Mouse (Mus musculus) CH12.LX (cell line): ENCODE results near the gene Gm20388. TPM values are rescaled to one million over a fixed set of nuclear protein-coding genes. Genes with fewer than 3 reads are reported as not detected.

ENCODE experiments used
- DNase-seq: peaks from one replicate; pipeline ENCODE4 v3.0.0-alpha.2; 2013; ENCODE audit errors: extremely low read depth
- H3K27ac ChIP-seq: 2 replicates; pipeline ENCODE4 v1.5.1; 2012; ENCODE audit warnings: low read depth, mild to moderate bottlenecking, control low read depth, moderate library complexity; ENCODE audit not compliant: insufficient read depth
- H3K27me3 ChIP-seq: replicated peaks from 2 replicates; pipeline ENCODE3; 2012; ENCODE audit warnings: inconsistent platforms
- H3K36me3 ChIP-seq, 2 experiments: replicated peaks in 1 of 2; 2 replicates each; pipeline versions ENCODE3 to v1.6.1; 2012; ENCODE audit warnings: inconsistent platforms in 1 of 2, low read length in 1 of 2, mild to moderate bottlenecking in 1 of 2, mixed read lengths in 1 of 2, moderate library complexity in 1 of 2; ENCODE audit not compliant: control insufficient read depth in 1 of 2, insufficient read depth in 1 of 2
- H3K4me1 ChIP-seq, 2 experiments: 2 replicates each; pipeline ENCODE4 v1.6.1; 2012; ENCODE audit warnings: inconsistent platforms in 1 of 2, moderate library complexity in 1 of 2; ENCODE audit not compliant: insufficient read depth in 2 of 2, control insufficient read depth in 1 of 2
- H3K4me2 ChIP-seq: 2 replicates; pipeline ENCODE4 v1.6.1; 2012; ENCODE audit warnings: low read depth, mild to moderate bottlenecking, control low read depth; ENCODE audit not compliant: poor library complexity, insufficient read depth, severe bottlenecking
- H3K4me3 ChIP-seq, 3 experiments: fragments of 150-350 bp in 1 of 3; sonication (generic) in 1 of 3; replicated peaks in 1 of 3; 2 replicates each; pipeline versions ENCODE3 to v1.5.1; 2011 to 2012; ENCODE audit warnings: low read depth in 2 of 3, low read length in 2 of 3, mild to moderate bottlenecking in 2 of 3, moderate library complexity in 2 of 3, control low read depth in 1 of 3, improper control_type of control experiment in 1 of 3, inconsistent platforms in 1 of 3, mixed read lengths in 1 of 3; ENCODE audit not compliant: poor library complexity in 1 of 3
- H3K79me2 ChIP-seq: replicated peaks from 2 replicates; pipeline ENCODE4 v1.6.1; 2012; ENCODE audit warnings: mild to moderate bottlenecking, moderate library complexity; ENCODE audit not compliant: control insufficient read depth, poor library complexity, insufficient read depth, severe bottlenecking; ENCODE audit errors: extremely low read depth
- H3K9ac ChIP-seq: 2 replicates; pipeline ENCODE4 v1.6.1; 2012; ENCODE audit warnings: low read depth, mild to moderate bottlenecking, control low read depth, moderate library complexity; ENCODE audit not compliant: insufficient read depth
- H3K9me3 ChIP-seq: replicated peaks from 2 replicates; pipeline ENCODE3; 2012; ENCODE audit warnings: low read length, inconsistent platforms, mixed read lengths
- BHLHE40 ChIP-seq: IDR thresholded peaks from 2 replicates; pipeline ENCODE4 v1.6.1; 2011; ENCODE audit warnings: mild to moderate bottlenecking, low read depth, low read length, improper control_type of control experiment
- CTCF ChIP-seq, 2 experiments: IDR thresholded peaks in 1 of 2; conservative IDR thresholded peaks in 1 of 2; 2 replicates each; pipeline ENCODE4 v1.5.1; 2011 to 2012; ENCODE audit warnings: low read depth in 2 of 2, low read length in 2 of 2, improper control_type of control experiment in 1 of 2, inconsistent platforms in 1 of 2, mild to moderate bottlenecking in 1 of 2, moderate library complexity in 1 of 2
- E2F4 ChIP-seq: IDR thresholded peaks from 2 replicates; pipeline ENCODE4 v1.6.1; 2011; ENCODE audit warnings: low read depth, low read length, improper control_type of control experiment; ENCODE audit not compliant: insufficient replicate concordance
- ELF1 ChIP-seq: IDR thresholded peaks from 2 replicates; pipeline ENCODE4 v1.6.1; 2014; ENCODE audit warnings: low read depth, mild to moderate bottlenecking, inconsistent platforms, low read length, improper control_type of control experiment
- EP300 ChIP-seq: IDR thresholded peaks from 2 replicates; pipeline ENCODE4 v1.6.1; 2011; ENCODE audit warnings: low read length, improper control_type of control experiment
- ETS1 ChIP-seq: conservative IDR thresholded peaks from 2 replicates; pipeline ENCODE4 v1.6.1; 2012; ENCODE audit warnings: low read depth, mild to moderate bottlenecking, inconsistent platforms, low read length, improper control_type of control experiment, moderate library complexity
- GABPA ChIP-seq: IDR thresholded peaks from 2 replicates; pipeline ENCODE4 v1.6.1; 2012; ENCODE audit warnings: low read depth, low read length, improper control_type of control experiment, inconsistent platforms; ENCODE audit not compliant: insufficient replicate concordance
- HCFC1 ChIP-seq: IDR thresholded peaks from 2 replicates; pipeline ENCODE4 v1.6.1; 2012; ENCODE audit warnings: low read depth, mild to moderate bottlenecking, inconsistent platforms, low read length, improper control_type of control experiment
- IRF4 ChIP-seq: IDR thresholded peaks from 2 replicates; pipeline ENCODE4 v1.6.1; 2014; ENCODE audit warnings: low read depth, mild to moderate bottlenecking, inconsistent platforms, low read length, improper control_type of control experiment
- JUND ChIP-seq: conservative IDR thresholded peaks from 2 replicates; pipeline ENCODE4 v1.6.1; 2011; ENCODE audit warnings: low read depth, low read length, improper control_type of control experiment
- KAT2A ChIP-seq: IDR thresholded peaks from 2 replicates; pipeline ENCODE4 v1.6.1; 2012; ENCODE audit warnings: low read length, improper control_type of control experiment, inconsistent platforms; ENCODE audit not compliant: insufficient replicate concordance
- MAFK ChIP-seq: IDR thresholded peaks from 2 replicates; pipeline ENCODE4 v1.6.1; 2011; ENCODE audit warnings: low read length, improper control_type of control experiment; ENCODE audit not compliant: insufficient replicate concordance
- MAX ChIP-seq: IDR thresholded peaks from 2 replicates; pipeline ENCODE4 v1.6.1; 2011; ENCODE audit warnings: low read length, improper control_type of control experiment
- MAZ ChIP-seq: IDR thresholded peaks from 2 replicates; pipeline ENCODE4 v1.6.1; 2012; ENCODE audit warnings: low read depth, mild to moderate bottlenecking, inconsistent platforms, low read length, improper control_type of control experiment, moderate library complexity
- MXI1 ChIP-seq: IDR thresholded peaks from 2 replicates; pipeline ENCODE4 v1.6.1; 2011; ENCODE audit warnings: mild to moderate bottlenecking, low read depth, low read length, improper control_type of control experiment
- MYC ChIP-seq: IDR thresholded peaks from 2 replicates; pipeline ENCODE4 v1.6.1; 2011; ENCODE audit warnings: low read depth, mild to moderate bottlenecking, improper control_type of control experiment, low read length
- NELFE ChIP-seq: IDR thresholded peaks from 2 replicates; pipeline ENCODE4 v1.6.1; 2011; ENCODE audit warnings: low read depth, low read length, improper control_type of control experiment
- NRF1 ChIP-seq: IDR thresholded peaks from 2 replicates; pipeline ENCODE4 v1.6.1; 2014; ENCODE audit warnings: low read depth, mild to moderate bottlenecking, inconsistent platforms, low read length, improper control_type of control experiment, moderate library complexity
- PAX5 ChIP-seq: IDR thresholded peaks from 2 replicates; pipeline ENCODE4 v1.6.1; 2012; ENCODE audit warnings: low read length, inconsistent platforms, mixed read lengths
- POLR2A ChIP-seq: IDR thresholded peaks from 2 replicates; pipeline ENCODE4 v1.6.1; 2011; ENCODE audit warnings: low read depth, mild to moderate bottlenecking, improper control_type of control experiment, low read length
- POLR2AphosphoS2 ChIP-seq: IDR thresholded peaks from 2 replicates; pipeline ENCODE4 v1.6.1; 2011; ENCODE audit warnings: low read depth, low read length, improper control_type of control experiment
- RAD21 ChIP-seq: IDR thresholded peaks from 2 replicates; pipeline ENCODE4 v1.6.1; 2011; ENCODE audit warnings: low read depth, mild to moderate bottlenecking, low read length, improper control_type of control experiment, moderate library complexity
- SIN3A ChIP-seq: IDR thresholded peaks from 2 replicates; pipeline ENCODE4 v1.6.1; 2012; ENCODE audit warnings: low read length, improper control_type of control experiment, inconsistent platforms
- SMC3 ChIP-seq: IDR thresholded peaks from 2 replicates; pipeline ENCODE4 v1.6.1; 2011; ENCODE audit warnings: low read depth, low read length, improper control_type of control experiment
- TBP ChIP-seq: conservative IDR thresholded peaks from 2 replicates; pipeline ENCODE4 v1.6.1; 2011; ENCODE audit warnings: low read depth, low read length, improper control_type of control experiment
- TCF12 ChIP-seq: IDR thresholded peaks from 2 replicates; pipeline ENCODE4 v1.6.1; 2014; ENCODE audit warnings: low read depth, mild to moderate bottlenecking, inconsistent platforms, low read length, improper control_type of control experiment
- UBTF ChIP-seq: IDR thresholded peaks from 2 replicates; pipeline ENCODE4 v1.6.1; 2012; ENCODE audit warnings: low read depth, mild to moderate bottlenecking, inconsistent platforms, low read length, improper control_type of control experiment, moderate library complexity
- USF1 ChIP-seq: IDR thresholded peaks from 2 replicates; pipeline ENCODE4 v1.6.1; 2014; ENCODE audit warnings: low read depth, mild to moderate bottlenecking, inconsistent platforms, low read length, improper control_type of control experiment
- USF2 ChIP-seq: conservative IDR thresholded peaks from 2 replicates; pipeline ENCODE4 v1.6.1; 2011; ENCODE audit warnings: low read depth, low read length, improper control_type of control experiment
- ZKSCAN1 ChIP-seq: IDR thresholded peaks from 2 replicates; pipeline ENCODE4 v1.6.1; 2012; ENCODE audit warnings: low read depth, inconsistent platforms, low read length, improper control_type of control experiment, borderline replicate concordance
- dilution Hi-C: fragments of 300-500 bp; cut with MboI; formaldehyde crosslinking; loops from 2 replicates; pipeline ENCODE4 v1.14.3; 2020; ENCODE audit warnings: low sequenced_read_pairs; ENCODE audit not compliant: extremely low pct_unique_long_range_greater_than_20kb, extremely low pct_ligation_motif_present
- in situ Hi-C: fragments of 300-500 bp; cut with MboI; formaldehyde crosslinking; loops from 3 replicates; pipeline ENCODE4 v1.14.3; 2019; ENCODE audit warnings: low sequenced_read_pairs, low pct_ligation_motif_present, low pct_unique_long_range_greater_than_20kb, mixed read lengths
- polyA plus RNA-seq: library from polyadenylated mRNA; unstranded; fragments of >175 nt; gene quantifications from 2 replicates; pipeline ENCODE4 v1.2.1, GENCODE M21; 2012; ENCODE audit warnings: low read depth; ENCODE audit not compliant: insufficient read length
- total RNA-seq, 2 experiments: library from RNA; depleted of rRNA; stranded (reverse); fragments of 300-350 nt in 1 of 2; fragments of >200 nt in 1 of 2; gene quantifications; 2 replicates each; pipeline ENCODE4 v1.2.3; 2012 to 2014

The Gm20388 gene
- total and polyA plus RNA-seq, 3 experiments, result 14.8 to 26.3 (median 22.2) TPM

DNA sequence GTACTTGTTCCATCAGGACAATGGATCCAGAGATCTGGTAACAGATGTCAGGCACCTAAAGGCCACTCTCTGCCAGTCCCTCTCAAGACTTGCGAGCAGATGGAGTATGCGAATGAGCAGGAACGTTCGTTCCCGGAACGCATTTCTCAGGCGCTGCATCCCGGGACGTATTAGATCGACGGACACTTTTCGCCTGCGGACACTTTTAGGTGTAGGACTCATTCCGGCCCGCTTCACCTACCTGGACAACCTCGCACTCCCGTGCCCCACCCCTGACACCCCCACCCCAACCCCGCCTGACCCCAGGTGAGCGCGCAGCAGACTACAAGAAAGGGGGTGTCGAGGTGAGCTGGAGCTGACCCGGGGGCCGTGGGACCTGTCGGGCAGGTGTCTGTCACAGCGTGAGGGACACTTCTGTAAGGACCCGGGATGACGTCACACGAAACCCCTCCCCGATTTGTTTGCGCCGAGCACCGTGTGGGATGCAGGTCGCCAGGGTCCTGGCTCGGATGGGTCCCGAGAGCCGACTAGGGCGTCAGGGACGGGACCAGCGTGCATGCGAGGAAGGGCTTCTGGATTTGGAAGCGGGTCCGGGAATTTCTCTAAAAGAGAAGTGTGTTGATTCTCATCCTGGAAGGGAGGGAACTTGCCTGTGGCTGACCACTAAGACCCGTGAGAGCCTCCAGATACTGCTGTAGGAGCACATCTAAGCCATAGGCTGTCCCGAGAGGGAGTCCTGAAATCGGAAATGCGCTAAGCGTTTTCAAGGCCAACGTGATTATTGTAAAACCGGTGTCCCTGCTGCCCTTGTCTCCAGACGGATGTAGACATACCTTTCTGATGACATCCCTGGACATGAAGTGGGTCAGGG, 2864.9 kb downstream of the Gm20388 start, which contains the start of gene Acsf3:
Gene Acsf3 (plus strand): TSS at position 202 of the 871 bp plus-strand sequence.
- H3K4me3 ChIP-seq, result peak within 1 kb of the TSS; percentile 57 to 73 (median 64)
- H3K27me3 ChIP-seq, result no peaks in the 10 kb centered on the region
- no peaks in the 10 kb centered on the region for H3K79me2 ChIP-seq
- H3K9ac ChIP-seq, result peak within 1 kb of the TSS; percentile 39
- H3K36me3 ChIP-seq, result peaks cover 2 to 22% of the 10 kb centered on the region in 2 experiments
- dilution Hi-C loops, result no loop called here
- peaks cover 11 to 35% of the 10 kb centered on the region in 2 experiments for H3K4me1 ChIP-seq
- H3K27ac ChIP-seq, result no peak within 1 kb of the TSS
- peak; percentile 43 for DNase-seq
- no peaks in the 10 kb centered on the region for H3K9me3 ChIP-seq
- in situ Hi-C loops, result no loop called here
- TF ChIP-seq EP300, result no peak
- peak; percentile 81 for TF ChIP-seq TCF12
- 0 out of 2 replicates have a peak, but pooled peaks have one; percentile 13 for TF ChIP-seq MYC
- TF ChIP-seq SMC3, result no peak
- TF ChIP-seq POLR2A, result peak; percentile 54; the same call in 1 of the 2 replicates
- peak; percentile 41; the same call in 1 of the 2 replicates for TF ChIP-seq ELF1
- TF ChIP-seq KAT2A, result peak; percentile 76; the same call in 1 of the 2 replicates
- TF ChIP-seq ETS1, result 0 out of 2 replicates have a peak, but pooled peaks have one; percentile 16
- no peak for TF ChIP-seq NELFE
- 0 out of 2 replicates have a peak, but pooled peaks have one; percentile 8 for TF ChIP-seq JUND
- peak; percentile 56 for TF ChIP-seq IRF4
- peak; percentile 64; the same call in 1 of the 2 replicates for TF ChIP-seq MXI1
- peak; percentile 89 for TF ChIP-seq HCFC1
- peak; percentile 84 for TF ChIP-seq TBP
- peak; percentile 36; the same call in 1 of the 2 replicates for TF ChIP-seq MAZ
- TF ChIP-seq E2F4, result no peak
- TF ChIP-seq MAX, result peak; percentile 49; the same call in 1 of the 2 replicates
- no peak for TF ChIP-seq ZKSCAN1
- TF ChIP-seq SIN3A, result peak; percentile 56; the same call in 1 of the 2 replicates
- no peak for TF ChIP-seq BHLHE40
- TF ChIP-seq, all 38 proteins: peak for 14
- peak within 1 kb of the TSS; percentile 58 for H3K4me2 ChIP-seq

- dilution Hi-C loops, result no loop called here
- TF ChIP-seq GABPA (no peak), MXI1 (no peak), UBTF (no peak), JUND (no peak), IRF4 (no peak), PAX5 (no peak), E2F4 (no peak), SIN3A (no peak), EP300 (no peak), MAFK (no peak), USF1 (no peak), CTCF (conservative IDR thresholded peaks at IDR 0.05 in 1 of 2, IDR thresholded peaks at IDR 0.05 in 1 of 2; ENCODE audit: low read depth in 2 of 2, low read length in 2 of 2) (no peak), USF2 (no peak), NRF1 (no peak), NELFE (no peak), TBP (no peak), RAD21 (no peak), TCF12 (no peak), MAX (no peak), POLR2AphosphoS2 (no peak)
- Histone ChIP-seq H3K4me1 (peaks cover 8 to 22% of the 10 kb centered on the region in 2 experiments), H3K27me3 (no peaks in the 10 kb centered on the region), H3K9me3 (no peaks in the 10 kb centered on the region), H3K36me3 (peaks cover 14 to 43% of the 10 kb centered on the region in 2 experiments), H3K27ac (no peak overlapping the region), H3K79me2 (no peaks in the 10 kb centered on the region), H3K9ac (no peak overlapping the region), H3K4me3 (no peak overlapping the region), H3K4me2 (no peak overlapping the region)
- in situ Hi-C loops, result no loop called here
- no peak for DNase-seq
These were observed 2867.1 kb downstream of the Gm20388 start for GRCm38 (mm10) chr8:122777701-122778100.
